Mouse (Mus musculus): ENCODE results near the gene Sec61a2. TPM values are rescaled to one million over a fixed set of nuclear protein-coding genes. Genes with fewer than 3 reads are reported as not detected.

Sec61a2 gene
- total and polyA plus RNA-seq, 3 experiments = 13.9 to 32.3 TPM; not detected in 1

GRCm38 (mm10) chr2:5844873-5845631 is 50.2 kb downstream of the Sec61a2 start, which contains the start of the genes Nudt5 and Cdc123 (continued):
- TF ChIP-seq SMC3 (IDR thresholded peaks at IDR 0.05; ENCODE audit: low read depth, low read length) (no peak), JUND (IDR thresholded peaks at IDR 0.05; ENCODE audit: low read depth, low read length) (no peak), RAD21 (IDR thresholded peaks at IDR 0.05; ENCODE audit: low read depth, low read length) (no peak), NELFE (IDR thresholded peaks at IDR 0.05; ENCODE audit: low read depth, low read length) (peak; percentile 83), ZNF384 (IDR thresholded peaks at IDR 0.05; ENCODE audit: low read depth, low read length) (no peak), UBTF (IDR thresholded peaks at IDR 0.05; ENCODE audit: borderline replicate concordance, insufficient read depth, low read depth, low read length) (no peak), KAT2A (conservative IDR thresholded peaks at IDR 0.05; ENCODE audit: low read depth, low read length) (peak; percentile 83), GATA1 (IDR thresholded peaks at IDR 0.05; ENCODE audit: low read depth, low read length) (no peak), POLR2AphosphoS2 (IDR thresholded peaks at IDR 0.05; ENCODE audit: low read length) (peak; percentile 92), USF2 (IDR thresholded peaks at IDR 0.05; ENCODE audit: borderline replicate concordance in 1 of 2, insufficient read depth in 1 of 2, low read depth in 1 of 2, low read length in 2 of 2) (no peak), USF1 (IDR thresholded peaks at IDR 0.05; ENCODE audit: low read depth, low read length) (no peak), CHD1 (IDR thresholded peaks at IDR 0.05; ENCODE audit: low read depth, low read length) (no peak), E2F4 (IDR thresholded peaks at IDR 0.05; ENCODE audit: borderline replicate concordance, low read depth, low read length) (peak; percentile 63; the same call in 1 of the 2 replicates), ETS1 (IDR thresholded peaks at IDR 0.05; ENCODE audit: low read depth, low read length) (no peak), BHLHE40 (IDR thresholded peaks at IDR 0.05; ENCODE audit: borderline replicate concordance, low read depth, low read length) (no peak), SIN3A (IDR thresholded peaks at IDR 0.05; ENCODE audit: low read length) (peak; percentile 93), ZMIZ1 (IDR thresholded peaks at IDR 0.05; ENCODE audit: low read depth, low read length) (peak; percentile 27; the same call in 1 of the 2 replicates)

DNA sequence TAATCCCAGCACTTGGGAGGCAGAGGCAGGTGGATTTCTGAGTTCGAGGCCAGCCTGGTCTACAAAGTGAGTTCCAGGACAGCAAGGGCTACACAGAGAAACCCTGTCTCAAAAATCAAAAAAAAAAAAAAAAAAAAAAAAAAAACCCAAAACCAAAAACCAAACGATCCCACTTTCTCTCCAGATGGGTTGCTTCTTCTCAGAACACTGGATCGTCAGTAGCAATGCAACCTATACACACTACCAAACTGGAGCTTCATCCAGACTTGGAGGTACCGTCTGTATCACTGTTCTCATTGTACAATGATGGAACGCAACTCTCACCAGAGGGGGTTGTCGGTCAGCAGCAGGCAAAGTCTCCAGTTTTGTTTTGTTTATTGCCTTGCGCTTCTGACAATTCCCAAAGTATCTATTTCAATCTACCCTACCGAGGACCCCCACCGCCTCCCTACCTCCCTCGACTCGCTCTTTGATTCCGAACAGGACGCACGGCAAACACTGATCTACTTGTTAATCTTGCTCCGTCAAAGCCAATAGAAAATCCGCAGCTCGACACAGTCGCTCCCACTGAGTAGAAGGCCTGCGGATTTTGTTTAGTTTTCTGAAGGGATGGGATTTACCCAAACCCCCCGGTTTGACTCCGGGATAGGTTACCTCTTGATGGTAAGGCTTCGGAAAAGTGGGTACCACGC is 50.9 kb downstream of the Sec61a2 start:
- H3K27ac ChIP-seq (ENCODE audit: control insufficient read depth, low read depth, low read length) = peak overlapping the region; percentile 97
- H3K79me2 ChIP-seq (ENCODE audit: control insufficient read depth, insufficient read depth, low read length, poor library complexity) = peaks cover 44% of the 10 kb centered on the region
- H3K9me3 ChIP-seq (replicated peaks; ENCODE audit: insufficient read depth, low read length) = no peaks in the 10 kb centered on the region
- H3K4me3 ChIP-seq (ENCODE audit: control insufficient read depth in 1 of 2, insufficient read depth in 1 of 2, low read depth in 2 of 2, low read length in 2 of 2) = peak overlapping the region; percentile 57 to 96
- TF ChIP-seq NELFE (IDR thresholded peaks at IDR 0.05; ENCODE audit: low read depth, low read length) (no peak), ZC3H11A (IDR thresholded peaks at IDR 0.05; ENCODE audit: low read depth, low read length) (no peak), RCOR1 (IDR thresholded peaks at IDR 0.05; ENCODE audit: low read depth, low read length) (no peak), UBTF (IDR thresholded peaks at IDR 0.05; ENCODE audit: borderline replicate concordance, insufficient read depth, low read depth, low read length) (no peak), CHD1 (IDR thresholded peaks at IDR 0.05; ENCODE audit: low read depth, low read length) (0 out of 2 replicates have a peak, but pooled peaks have one; percentile 17), RAD21 (IDR thresholded peaks at IDR 0.05; ENCODE audit: low read depth, low read length) (no peak), ELF1 (IDR thresholded peaks at IDR 0.05; ENCODE audit: low read depth, low read length) (no peak), USF2 (IDR thresholded peaks at IDR 0.05; ENCODE audit: borderline replicate concordance in 1 of 2, insufficient read depth in 1 of 2, low read depth in 1 of 2, low read length in 2 of 2) (no peak), ZNF384 (IDR thresholded peaks at IDR 0.05; ENCODE audit: low read depth, low read length) (peak; percentile 61; the same call in 1 of the 2 replicates), MAFK (IDR thresholded peaks at IDR 0.05; ENCODE audit: borderline replicate concordance, low read depth, low read length) (no peak), TBP (IDR thresholded peaks at IDR 0.05; ENCODE audit: low read depth, low read length) (no peak), POLR2AphosphoS5 (IDR thresholded peaks at IDR 0.05; ENCODE audit: borderline replicate concordance, low read depth, low read length) (no peak), ETS1 (IDR thresholded peaks at IDR 0.05; ENCODE audit: low read depth, low read length) (no peak), MYB (IDR thresholded peaks at IDR 0.05; ENCODE audit: low read depth, low read length) (no peak), POLR2A (IDR thresholded peaks at IDR 0.05; ENCODE audit: control insufficient read depth in 1 of 2, insufficient read depth in 1 of 2, low read depth in 1 of 2, low read length in 2 of 2, poor library complexity in 1 of 2) (0 out of 4 replicates have a peak, but pooled peaks of 1 of the 2 experiments have one; percentile 2), MAZ (IDR thresholded peaks at IDR 0.05; ENCODE audit: low read depth, low read length) (no peak), SIN3A (IDR thresholded peaks at IDR 0.05; ENCODE audit: low read length) (no peak), TCF12 (IDR thresholded peaks at IDR 0.05; ENCODE audit: low read depth, low read length) (no peak), GABPA (IDR thresholded peaks at IDR 0.05; ENCODE audit: low read depth, low read length) (no peak)
- DNase-seq (ENCODE audit: low read depth, low spot score) = no peak
- H3K9ac ChIP-seq (ENCODE audit: control insufficient read depth, low read depth, low read length, poor library complexity, severe bottlenecking) = peak overlapping the region; percentile 94
- H3K36me3 ChIP-seq (ENCODE audit: control insufficient read depth in 1 of 2, insufficient read depth in 2 of 2, low read length in 2 of 2) = peaks cover 0 to 30% of the 10 kb centered on the region in 2 experiments; a peak in 2 of 4 replicates
- H3K4me1 ChIP-seq (ENCODE audit: control insufficient read depth in 1 of 2, insufficient read depth in 2 of 2, low read length in 2 of 2) = peaks cover 5 to 9% of the 10 kb centered on the region in 2 experiments
- H3K27me3 ChIP-seq (ENCODE audit: control insufficient read depth in 1 of 2, insufficient read depth in 2 of 2, low read length in 2 of 2) = no peaks in the 10 kb centered on the region

Measured in MEL (cell line).